ENCODE assay signal across 8 mouse cellular contexts in the genomic region with DNA sequence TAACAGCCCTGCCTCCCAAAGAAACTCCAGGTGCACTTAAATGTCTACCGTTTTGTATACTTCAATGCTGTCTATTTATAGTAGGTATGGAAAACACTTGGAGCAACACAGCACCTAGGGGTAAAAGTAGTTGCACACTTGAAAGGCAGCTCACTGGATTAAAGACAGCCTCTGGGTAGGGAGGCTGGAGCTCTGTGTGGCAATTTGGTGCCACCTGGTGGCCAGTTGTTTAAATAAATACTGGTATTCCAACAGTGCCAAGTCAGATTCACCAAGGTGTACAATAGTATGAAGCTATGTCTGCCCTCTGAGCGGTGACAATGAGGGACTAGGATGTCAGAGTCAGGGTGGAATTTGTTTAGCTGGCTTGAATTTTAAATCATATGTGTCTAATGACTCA. TPM values are rescaled to one million over a fixed set of nuclear protein-coding genes. Genes with fewer than 3 reads are reported as not detected.
DNase-seq lines count a peak whose midpoint lies in the region; ATAC-seq lines count a peak whose summit lies in the region.

No protein-coding gene starts in this region.

- H3K4me3 ChIP-seq in midbrain, embryonic 10.5 days, result no peak overlapping the region

- ATAC-seq in granulocyte monocyte progenitor cell, adult 5-6 weeks (replicated peaks; ENCODE audit: poor library complexity, severe bottlenecking), result no peak

- no peaks in the 10 kb centered on the region for H3K9me3 ChIP-seq in midbrain, embryonic 10.5 days (replicated peaks)

- no peak overlapping the region for H3K27ac ChIP-seq in midbrain, embryonic 10.5 days (replicated peaks)

- no peaks in the 10 kb centered on the region for H3K36me3 ChIP-seq in midbrain, embryonic 10.5 days

- H3K4me1 ChIP-seq in midbrain, embryonic 10.5 days, result peaks cover 45% of the 10 kb centered on the region

- 0 out of 2 replicates have a peak, but pooled peaks cover 5% of the 10 kb centered on the region for H3K27me3 ChIP-seq in midbrain, embryonic 10.5 days (ENCODE audit: low read depth, poor library complexity, severe bottlenecking)

- peak; percentile 81 for DNase-seq in ZHBTc4 (ENCODE audit: low read depth, low spot score)
- peak; percentile 82 for DNase-seq in cerebellum, adult 9-11 months
- DNase-seq in frontal cortex, adult 2 months (ENCODE audit: extremely low spot score in 1 of 2, low spot score in 1 of 2), result peak; percentile 74 to 91
- peak; percentile 81 for DNase-seq in hindlimb bud, embryonic 11.5 days (ENCODE audit: extremely low spot score, low read depth, low spot score)
- peak; percentile 80 for DNase-seq in left cerebral cortex, adult 11 months (ENCODE audit: low spot score)
- DNase-seq in midbrain, embryonic 10.5 days (ENCODE audit: low spot score), result peak; percentile 68
- peak; percentile 81 for DNase-seq in skeletal muscle tissue, adult 2 months (ENCODE audit: low read depth, low spot score)

- 30% methylated on average over 2 of the region's 2 CpGs for WGBS in midbrain, embryonic 10.5 days

RNA-seq across cellular contexts. Expression of a gene that starts 22.2 kb away (rescaled TPM):
- polyA plus RNA-seq in frontal cortex, adult 2 months (2012; rRNA removed), result 55.7 and 63.9 TPM in 2 replicates
- 6.9 and 11.4 TPM in 2 replicates for polyA plus RNA-seq in midbrain, embryonic 10.5 days (2016; fragmentation: Nextera tagmentation; extraction: Ambion mirVana)
- 3.5 and 3.7 TPM in 2 replicates for total RNA-seq in granulocyte monocyte progenitor cell, adult 5-6 weeks (2014; fragmentation: Nextera tagmentation)
- 0.15 and 0.60 TPM in 2 replicates for total RNA-seq in granulocyte monocyte progenitor cell, adult 5-6 weeks (2017)
